Mouse (Mus musculus): ENCODE measurements at regions not wholly inside any gene's neighbourhood (a gene's known extent, or its start where the extent isn't known, plus 50 kb on each side); places are given as distances from the start of the nearest gene placed in this dataset.
A peak's percentile ranks its signal among the peaks of the same experiment; 100 is the strongest.

DNA sequence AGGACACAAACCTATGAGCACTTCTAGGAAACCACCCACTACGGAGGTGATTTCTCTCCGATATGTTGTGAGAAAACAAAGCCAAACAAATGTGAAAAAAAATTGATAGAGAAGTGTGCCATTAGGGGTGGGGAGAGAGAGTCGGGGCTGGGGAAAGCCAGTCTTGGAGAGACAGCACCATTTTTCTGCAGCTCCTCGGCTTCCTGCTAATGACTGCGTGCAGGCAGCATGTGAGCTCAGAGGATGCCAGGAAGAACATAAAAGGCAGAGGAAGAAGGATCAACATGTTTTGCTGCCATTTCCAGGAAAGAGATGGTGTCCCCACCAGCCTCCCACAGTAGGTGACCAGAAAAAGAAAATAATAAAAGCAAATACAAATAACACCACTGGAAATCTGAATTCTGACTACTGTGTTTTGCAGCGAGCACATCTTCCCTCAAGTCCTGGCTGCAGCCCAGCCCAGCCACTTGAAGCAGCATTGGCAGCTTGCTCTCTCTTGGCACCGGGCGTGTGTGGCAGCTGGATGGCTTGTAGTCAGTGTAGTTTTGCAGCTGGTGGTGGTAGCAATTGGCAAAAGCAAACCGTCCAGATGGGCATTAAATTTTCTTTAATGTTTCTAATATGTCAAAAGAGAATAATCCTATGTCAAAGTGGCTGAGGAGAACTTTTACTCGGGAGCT lies 152.9 kb upstream of the 1700066M21Rik start:
- no peaks in the 10 kb centered on the region for H3K4me1 ChIP-seq (ENCODE audit: control insufficient read depth, insufficient read depth, low read length)
- no peaks in the 10 kb centered on the region for H3K36me3 ChIP-seq (ENCODE audit: control insufficient read depth, insufficient read depth, low read length)
- H3K27me3 ChIP-seq (replicated peaks; ENCODE audit: control insufficient read depth, insufficient read depth, low read length): no peaks in the 10 kb centered on the region
- TF ChIP-seq CTCF (conservative IDR thresholded peaks at IDR 0.05; ENCODE audit: insufficient read depth, insufficient read length, low read depth, low read length) (no peak), POLR2A (IDR thresholded peaks at IDR 0.05; ENCODE audit: low read depth, low read length) (no peak)
- H3K4me3 ChIP-seq (ENCODE audit: insufficient read depth, low read depth, low read length): no peak overlapping the region
- H3K27ac ChIP-seq (ENCODE audit: insufficient read depth, low read depth, low read length): no peak overlapping the region
- DNase-seq: peak; percentile 21
- 69% methylated on average over 10 of the region's 10 CpGs for WGBS

DNA sequence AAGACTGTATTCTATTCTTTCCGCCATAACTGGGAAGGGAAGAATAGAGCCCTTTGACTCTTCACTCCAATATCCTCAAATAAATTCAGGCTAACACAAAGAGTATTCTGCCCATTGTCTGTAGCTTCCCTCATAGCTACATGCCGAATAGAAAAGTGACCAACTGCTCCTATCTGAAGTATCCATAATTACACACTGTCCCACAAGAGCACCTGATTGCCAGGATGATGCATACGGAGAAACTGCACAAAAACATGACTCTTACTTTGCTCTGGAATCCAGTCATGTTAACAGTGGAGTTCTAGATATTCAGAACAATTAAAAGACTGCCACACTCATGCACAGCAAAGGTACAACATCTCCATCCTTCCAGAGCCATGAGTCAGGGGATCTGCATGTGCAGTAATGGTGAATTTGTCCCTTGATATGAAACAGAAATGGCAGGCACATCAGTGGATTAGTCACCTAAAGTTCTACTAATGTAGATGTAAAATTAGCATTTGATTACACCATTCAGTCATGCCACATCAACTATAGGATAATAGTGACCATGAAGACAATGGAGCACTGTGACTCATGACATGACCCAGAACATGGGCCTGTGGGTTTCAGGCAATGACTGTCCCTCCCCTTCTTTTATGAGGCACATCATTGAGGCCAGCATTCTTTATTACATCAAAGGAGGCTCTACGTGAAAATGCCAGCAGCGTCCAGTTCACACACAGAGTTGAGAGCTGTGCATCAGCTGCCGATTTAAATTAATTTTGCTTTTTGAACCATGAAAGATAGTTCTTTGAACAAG lies 133.6 kb upstream of the 1700066M21Rik start:
- DNase-seq: no peak
- TF ChIP-seq CTCF (conservative IDR thresholded peaks at IDR 0.05; ENCODE audit: insufficient read depth, insufficient read length, low read depth, low read length) (no peak), POLR2A (IDR thresholded peaks at IDR 0.05; ENCODE audit: low read depth, low read length) (no peak)
- no peak overlapping the region for H3K27ac ChIP-seq (ENCODE audit: insufficient read depth, low read depth, low read length)
- 64% methylated on average over 6 of the region's 6 CpGs for WGBS
- no peaks in the 10 kb centered on the region for H3K4me1 ChIP-seq (ENCODE audit: control insufficient read depth, insufficient read depth, low read length)
- no peak overlapping the region for H3K4me3 ChIP-seq (ENCODE audit: insufficient read depth, low read depth, low read length)
- H3K36me3 ChIP-seq (ENCODE audit: control insufficient read depth, insufficient read depth, low read length): no peaks in the 10 kb centered on the region
- H3K27me3 ChIP-seq (replicated peaks; ENCODE audit: control insufficient read depth, insufficient read depth, low read length): no peaks in the 10 kb centered on the region

DNA sequence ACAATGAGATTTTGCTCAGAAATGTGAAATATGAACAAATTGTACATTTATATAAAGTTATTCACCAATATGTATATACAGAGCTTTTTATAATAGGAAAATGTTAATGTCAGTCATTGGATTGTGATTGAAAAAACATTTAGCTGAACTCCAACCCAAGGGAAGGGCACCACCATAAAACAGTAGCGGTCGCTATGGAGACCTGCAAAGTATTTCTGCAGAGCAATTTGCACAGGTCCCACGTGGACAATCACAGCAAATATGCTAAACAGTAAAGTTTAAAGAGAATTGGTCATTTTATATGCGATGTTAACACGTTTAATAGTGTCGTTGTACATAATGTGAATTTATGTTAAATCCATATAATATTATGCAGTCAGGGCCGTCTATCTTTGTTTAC lies 117.8 kb upstream of the 1700066M21Rik start:
- H3K27ac ChIP-seq (ENCODE audit: insufficient read depth, low read depth, low read length): no peak overlapping the region
- DNase-seq: no peak
- no peaks in the 10 kb centered on the region for H3K36me3 ChIP-seq (ENCODE audit: control insufficient read depth, insufficient read depth, low read length)
- no peaks in the 10 kb centered on the region for H3K4me1 ChIP-seq (ENCODE audit: control insufficient read depth, insufficient read depth, low read length)
- no peak for TF ChIP-seq POLR2A (IDR thresholded peaks at IDR 0.05; ENCODE audit: low read depth, low read length)
- TF ChIP-seq CTCF (conservative IDR thresholded peaks at IDR 0.05; ENCODE audit: insufficient read depth, insufficient read length, low read depth, low read length): no peak
- WGBS: 66% methylated on average over 7 of the region's 7 CpGs
- H3K27me3 ChIP-seq (replicated peaks; ENCODE audit: control insufficient read depth, insufficient read depth, low read length): no peaks in the 10 kb centered on the region
- H3K4me3 ChIP-seq (ENCODE audit: insufficient read depth, low read depth, low read length): no peak overlapping the region

DNA sequence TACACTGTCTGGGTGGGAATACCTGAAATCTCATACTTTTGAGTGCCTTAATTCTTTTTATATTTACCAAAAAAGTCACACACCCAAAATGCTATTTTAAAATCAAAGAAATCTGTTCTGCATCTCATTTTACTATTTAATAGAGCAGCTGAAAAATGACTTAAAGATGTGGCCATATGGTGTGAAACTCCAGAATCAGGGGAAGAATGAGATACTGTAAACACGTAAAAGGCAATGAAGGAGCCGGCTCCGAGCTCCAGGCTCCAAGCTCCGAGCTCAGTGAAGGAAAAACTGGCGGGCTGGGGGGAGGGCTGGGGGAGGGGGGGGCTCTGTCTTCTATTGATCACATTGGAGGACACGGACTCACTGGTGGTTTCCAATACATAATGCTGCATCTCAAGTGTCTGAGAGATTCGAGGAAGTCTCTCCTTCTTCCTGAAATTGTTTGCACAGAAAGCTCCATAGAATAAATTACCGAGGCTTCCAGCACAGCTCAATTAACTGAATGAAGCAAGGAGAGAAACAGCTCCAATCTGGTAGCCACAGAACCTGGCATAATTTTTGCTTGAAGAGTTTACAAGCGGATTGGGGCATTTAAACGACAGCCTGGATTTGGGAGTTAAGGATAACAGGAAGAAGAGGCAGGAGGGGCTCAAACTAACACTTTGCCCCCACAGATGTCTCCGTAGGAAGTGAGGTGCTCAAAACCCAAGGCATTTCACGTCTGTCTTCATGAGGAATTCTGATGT lies 112.2 kb upstream of the 1700066M21Rik start:
- Histone ChIP-seq H3K36me3 (ENCODE audit: control insufficient read depth, insufficient read depth, low read length) (no peaks in the 10 kb centered on the region), H3K4me3 (ENCODE audit: insufficient read depth, low read depth, low read length) (no peak overlapping the region), H3K4me1 (ENCODE audit: control insufficient read depth, insufficient read depth, low read length) (no peaks in the 10 kb centered on the region), H3K27me3 (replicated peaks; ENCODE audit: control insufficient read depth, insufficient read depth, low read length) (no peaks in the 10 kb centered on the region), H3K27ac (ENCODE audit: insufficient read depth, low read depth, low read length) (no peak overlapping the region)
- WGBS: 49% methylated on average over 12 of the region's 12 CpGs
- TF ChIP-seq POLR2A (IDR thresholded peaks at IDR 0.05; ENCODE audit: low read depth, low read length): no peak
- no peak for TF ChIP-seq CTCF (conservative IDR thresholded peaks at IDR 0.05; ENCODE audit: insufficient read depth, insufficient read length, low read depth, low read length)
- no peak for DNase-seq

DNA sequence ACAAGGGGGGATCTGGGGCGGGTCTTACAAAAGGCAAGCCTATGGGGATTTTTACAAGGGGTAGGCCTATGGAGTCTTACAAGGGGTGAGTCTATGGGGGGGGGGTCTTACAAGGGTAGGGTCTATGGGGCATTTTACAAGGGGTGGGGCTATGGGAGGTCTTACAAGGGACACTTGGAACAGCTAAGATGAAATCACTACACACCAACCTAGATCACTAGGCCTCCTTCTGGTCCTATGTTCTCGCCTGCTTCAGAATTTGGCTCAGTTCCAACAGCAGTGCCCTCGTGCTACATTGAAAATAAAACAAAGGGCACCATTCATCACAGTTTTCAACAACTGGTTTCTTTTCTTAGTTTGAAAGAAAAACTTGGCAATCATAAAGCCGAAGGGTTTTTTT lies 110.7 kb upstream of the 1700066M21Rik start:
- Histone ChIP-seq H3K27ac (ENCODE audit: insufficient read depth, low read depth, low read length) (no peak overlapping the region), H3K36me3 (ENCODE audit: control insufficient read depth, insufficient read depth, low read length) (no peaks in the 10 kb centered on the region), H3K4me3 (ENCODE audit: insufficient read depth, low read depth, low read length) (no peak overlapping the region), H3K27me3 (replicated peaks; ENCODE audit: control insufficient read depth, insufficient read depth, low read length) (no peaks in the 10 kb centered on the region), H3K4me1 (ENCODE audit: control insufficient read depth, insufficient read depth, low read length) (no peaks in the 10 kb centered on the region)
- no peak for TF ChIP-seq POLR2A (IDR thresholded peaks at IDR 0.05; ENCODE audit: low read depth, low read length)
- TF ChIP-seq CTCF (conservative IDR thresholded peaks at IDR 0.05; ENCODE audit: insufficient read depth, insufficient read length, low read depth, low read length): no peak
- peak; percentile 10 for DNase-seq
- 52% methylated on average over 4 of the region's 4 CpGs for WGBS

DNA sequence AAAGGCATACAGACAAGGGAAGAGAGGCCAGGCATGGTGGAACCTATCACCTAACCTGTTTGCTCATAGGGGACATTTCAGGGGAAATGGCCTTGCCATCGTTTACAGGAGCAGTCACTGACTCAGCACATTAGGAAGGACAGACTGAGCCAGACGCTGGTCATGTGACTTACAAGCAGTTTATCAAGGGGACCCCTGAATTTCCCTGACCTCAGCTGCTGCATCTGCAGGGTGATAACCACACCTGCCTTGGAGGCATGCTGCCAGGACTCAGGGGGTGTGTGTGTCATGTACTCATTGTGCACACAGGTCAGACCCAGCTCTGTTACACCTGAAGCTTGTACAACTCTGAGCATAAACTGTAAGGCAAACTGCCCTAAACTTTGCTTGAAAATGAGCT lies 109.6 kb upstream of the 1700066M21Rik start:
- Histone ChIP-seq H3K27me3 (replicated peaks; ENCODE audit: control insufficient read depth, insufficient read depth, low read length) (no peaks in the 10 kb centered on the region), H3K4me3 (ENCODE audit: insufficient read depth, low read depth, low read length) (no peak overlapping the region), H3K4me1 (ENCODE audit: control insufficient read depth, insufficient read depth, low read length) (no peaks in the 10 kb centered on the region), H3K36me3 (ENCODE audit: control insufficient read depth, insufficient read depth, low read length) (no peaks in the 10 kb centered on the region), H3K27ac (ENCODE audit: insufficient read depth, low read depth, low read length) (no peak overlapping the region)
- WGBS: 35% methylated on average over 2 of the region's 2 CpGs
- no peak for TF ChIP-seq CTCF (conservative IDR thresholded peaks at IDR 0.05; ENCODE audit: insufficient read depth, insufficient read length, low read depth, low read length)
- TF ChIP-seq POLR2A (IDR thresholded peaks at IDR 0.05; ENCODE audit: low read depth, low read length): no peak
- DNase-seq: peak; percentile 1
